Mouse (Mus musculus) neural tube, embryonic 12.5 days (tissue): Measurements from ENCODE around the gene Ifrd1. TPM values are rescaled to one million over a fixed set of nuclear protein-coding genes. Genes with fewer than 3 reads are reported as not detected.
"Not testable (repeated sequence)": the region's sequence is repeated elsewhere in the genome, so short reads cannot be mapped to it uniquely, and the experiment has no call there.

Source experiments
- ATAC-seq: fragments of 200-750 bp; cut with Nextera tagmentation; 2 replicates; pipeline ENCODE4 v1.8.0; 2017; ENCODE audit warnings: low read depth, mild to moderate bottlenecking, moderate TSS enrichment, moderate library complexity; ENCODE audit not compliant: low FRiP score
- H3K27ac ChIP-seq: fragments of 300-500 bp; sonication (generic); 2 replicates; pipeline ENCODE4 v1.5.1; 2016
- H3K27me3 ChIP-seq: fragments of 300-500 bp; sonication (generic); replicated peaks from 2 replicates; pipeline ENCODE4 v1.6.1; 2016; ENCODE audit warnings: mild to moderate bottlenecking
- H3K36me3 ChIP-seq: fragments of 300-500 bp; sonication (generic); 2 replicates; pipeline ENCODE4 v1.6.1; 2016; ENCODE audit warnings: mild to moderate bottlenecking
- H3K4me1 ChIP-seq: fragments of 300-500 bp; sonication (generic); 2 replicates; pipeline ENCODE4 v1.6.1; 2016
- H3K4me2 ChIP-seq: fragments of 300-500 bp; sonication (generic); replicated peaks from 2 replicates; pipeline ENCODE4 v1.6.1; 2016; ENCODE audit warnings: mild to moderate bottlenecking
- H3K4me3 ChIP-seq: fragments of 300-500 bp; sonication (generic); 2 replicates; pipeline ENCODE4 v1.5.1; 2016
- H3K9ac ChIP-seq: fragments of 300-500 bp; sonication (generic); 2 replicates; pipeline ENCODE4 v1.6.1; 2016; ENCODE audit warnings: mild to moderate bottlenecking
- H3K9me3 ChIP-seq: fragments of 300-500 bp; sonication (generic); 2 replicates; pipeline ENCODE4 v1.6.1; 2016; ENCODE audit warnings: mild to moderate bottlenecking
- WGBS: fragments of 180-500 bp; shearing (Covaris S2); methylation state at CpG from one replicate; pipeline ENCODE4 v1.1.7; 2016; 5-methylcytosine and 5-hydroxymethylcytosine counted together
- microRNA counts: library from miRNA; unstranded; fragments of <30 nt; microRNA quantifications from one replicate; lab custom pipeline; 2017
- microRNA-seq: library from miRNA; unstranded; fragments of <30 nt; microRNA quantifications from one replicate; pipeline ENCODE4, GENCODE M21; 2017
- polyA plus RNA-seq: library from polyadenylated mRNA; unstranded; fragments of >200 nt; fragmentation: Nextera tagmentation; extraction: Ambion mirVana; gene quantifications from 2 replicates; pipeline ENCODE4 v1.2.1, GENCODE M21; 2016

Ifrd1 gene
- polyA plus RNA-seq, 1 experiment from 2014 or later, result 186 TPM

GRCm38 (mm10) chr12:40177089-40177488 lies 71.2 kb downstream of the Ifrd1 start:
- no peaks in the 10 kb centered on the region for H3K27me3 ChIP-seq
- no peak overlapping the region for H3K9ac ChIP-seq
- no peaks in the 10 kb centered on the region for H3K36me3 ChIP-seq
- no peaks in the 10 kb centered on the region for H3K4me1 ChIP-seq
- no peak for ATAC-seq
- no peak overlapping the region for H3K27ac ChIP-seq
- H3K9me3 ChIP-seq, result no peaks in the 10 kb centered on the region
- H3K4me3 ChIP-seq, result no peak overlapping the region
- WGBS, result 64% methylated on average over 6 of the region's 6 CpGs
- no peak overlapping the region for H3K4me2 ChIP-seq

DNA sequence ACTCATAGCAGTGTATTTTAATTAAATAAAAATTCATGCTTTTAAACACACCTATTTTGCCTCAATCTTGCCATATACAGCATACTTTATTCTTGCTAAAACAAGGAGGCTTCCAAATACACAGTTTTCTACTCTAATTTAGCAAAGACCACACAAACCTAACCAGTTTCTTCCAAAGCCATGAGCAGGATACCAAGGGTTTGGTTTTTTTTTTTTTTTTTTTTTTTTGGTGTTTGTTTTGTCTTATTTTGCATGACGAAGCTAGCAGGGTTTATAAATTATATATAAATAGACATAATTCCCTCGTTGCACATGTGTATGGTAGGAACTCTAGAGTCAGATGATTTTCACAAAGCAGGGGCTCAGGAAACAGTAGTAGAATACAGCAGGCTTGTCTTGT lies 72.1 kb downstream of the Ifrd1 start:
- Histone ChIP-seq H3K9me3 (no peaks in the 10 kb centered on the region), H3K4me3 (no peak overlapping the region), H3K4me2 (no peak overlapping the region), H3K27ac (no peak overlapping the region), H3K36me3 (no peaks in the 10 kb centered on the region), H3K27me3 (no peaks in the 10 kb centered on the region), H3K4me1 (no peaks in the 10 kb centered on the region), H3K9ac (no peak overlapping the region)
- no peak for ATAC-seq
- WGBS, result 88% methylated on average over 2 of the region's 2 CpGs

GRCm38 (mm10) chr12:40175171-40175570 lies 73.1 kb downstream of the Ifrd1 start:
- not testable (repeated sequence) for H3K9me3 ChIP-seq, H3K36me3 ChIP-seq, H3K4me1 ChIP-seq, H3K4me2 ChIP-seq, H3K4me3 ChIP-seq, H3K27me3 ChIP-seq, ATAC-seq, H3K9ac ChIP-seq, H3K27ac ChIP-seq
- WGBS, result 73% methylated on average over 1 of the region's 1 CpGs

- no peaks in the 10 kb centered on the region for H3K27me3 ChIP-seq
- no peak for ATAC-seq
- no peaks in the 10 kb centered on the region for H3K4me1 ChIP-seq
- no peak overlapping the region for H3K27ac ChIP-seq
- 81% methylated on average over 2 of the region's 2 CpGs for WGBS
- no peak overlapping the region for H3K4me3 ChIP-seq
- H3K36me3 ChIP-seq, result no peaks in the 10 kb centered on the region
- no peaks in the 10 kb centered on the region for H3K9me3 ChIP-seq
- no peak overlapping the region for H3K4me2 ChIP-seq
- H3K9ac ChIP-seq, result no peak overlapping the region
Measured at GRCm38 (mm10) chr12:40171637-40172036, 76.7 kb downstream of the Ifrd1 start.

- H3K4me2 ChIP-seq, result no peak overlapping the region
- WGBS, result 91% methylated on average over 1 of the region's 1 CpGs
Measured at GRCm38 (mm10) chr12:40169675-40170074, 78.6 kb downstream of the Ifrd1 start.

DNA sequence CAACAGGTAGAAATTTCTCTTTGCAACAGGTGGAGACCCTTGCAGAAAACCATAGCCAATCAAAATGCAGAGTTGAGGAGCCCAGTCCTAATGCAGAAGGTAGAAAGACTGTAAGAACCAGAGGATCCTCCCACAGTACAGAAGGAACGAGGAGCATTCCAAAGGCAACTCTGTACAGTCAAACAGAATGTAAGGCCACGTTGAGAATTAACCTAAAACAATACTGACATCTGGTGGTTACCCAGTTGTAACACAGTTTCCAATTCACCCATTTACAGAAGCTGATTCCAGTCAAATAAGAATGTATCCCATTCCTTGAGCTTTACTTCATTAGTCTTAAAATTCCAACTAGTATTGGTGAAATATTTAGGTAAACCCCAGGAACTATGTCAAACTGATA lies 83.7 kb downstream of the Ifrd1 start:
- Histone ChIP-seq H3K4me1 (no peaks in the 10 kb centered on the region), H3K36me3 (no peaks in the 10 kb centered on the region), H3K27ac (no peak overlapping the region), H3K9ac (no peak overlapping the region), H3K4me3 (no peak overlapping the region), H3K9me3 (no peaks in the 10 kb centered on the region), H3K27me3 (no peaks in the 10 kb centered on the region), H3K4me2 (no peak overlapping the region)
- 18% methylated on average over 2 of the region's 2 CpGs for WGBS
- peak; percentile 77 for ATAC-seq

More at GRCm38 (mm10) chr12:40169675-40170074, 78.6 kb downstream of the Ifrd1 start:
- ATAC-seq, result no peak
- Histone ChIP-seq H3K4me1 (no peaks in the 10 kb centered on the region), H3K4me3 (no peak overlapping the region), H3K36me3 (no peaks in the 10 kb centered on the region), H3K27ac (no peak overlapping the region), H3K9ac (no peak overlapping the region), H3K27me3 (no peaks in the 10 kb centered on the region), H3K9me3 (no peaks in the 10 kb centered on the region)

- 82% methylated on average over 2 of the region's 2 CpGs for WGBS
- no peak overlapping the region for H3K4me2 ChIP-seq
- no peaks in the 10 kb centered on the region for H3K4me1 ChIP-seq
- no peak for ATAC-seq
- no peak overlapping the region for H3K9ac ChIP-seq
- H3K36me3 ChIP-seq, result no peaks in the 10 kb centered on the region
- no peaks in the 10 kb centered on the region for H3K27me3 ChIP-seq
- H3K27ac ChIP-seq, result no peak overlapping the region
- no peaks in the 10 kb centered on the region for H3K9me3 ChIP-seq
- H3K4me3 ChIP-seq, result no peak overlapping the region
Measured at GRCm38 (mm10) chr12:40160777-40161176, 87.5 kb downstream of the Ifrd1 start.

GRCm38 (mm10) chr12:40154188-40154587 lies 94.1 kb downstream of the Ifrd1 start:
- H3K27ac ChIP-seq, result no peak overlapping the region
- no peaks in the 10 kb centered on the region for H3K27me3 ChIP-seq
- H3K4me1 ChIP-seq, result no peaks in the 10 kb centered on the region
- H3K9ac ChIP-seq, result no peak overlapping the region
- H3K9me3 ChIP-seq, result no peaks in the 10 kb centered on the region
- no peak for ATAC-seq
- H3K36me3 ChIP-seq, result no peaks in the 10 kb centered on the region
- H3K4me2 ChIP-seq, result no peak overlapping the region
- no peak overlapping the region for H3K4me3 ChIP-seq
- WGBS, result 91% methylated on average over 6 of the region's 6 CpGs

GRCm38 (mm10) chr12:40152353-40153069 lies 95.8 kb downstream of the Ifrd1 start:
- Histone ChIP-seq H3K4me1 (no peaks in the 10 kb centered on the region), H3K4me2 (no peak overlapping the region), H3K4me3 (no peak overlapping the region), H3K9ac (no peak overlapping the region), H3K36me3 (no peaks in the 10 kb centered on the region), H3K27ac (no peak overlapping the region), H3K9me3 (no peaks in the 10 kb centered on the region), H3K27me3 (no peaks in the 10 kb centered on the region)
- no peak for ATAC-seq
- 83% methylated on average over 8 of the region's 8 CpGs for WGBS

MicroRNA genes within 50 kb of the gene (microRNA counts, 519-probe panel; counts per million panel counts)
- 342 counts per million, percentile 67 among the panel's probes with 10 or more counts for microRNA mmu-miR-1938 (lab: Ali Mortazavi, UCI)

Small RNAs within 50 kb of the gene (microRNA-seq; reads per million reads assigned to microRNA genes)
- gene Mir1938, result 0.87 reads per million

Other genes with a start within 250 kb of the Ifrd1 start
- gene Arl4a, start 210.5 kb downstream of the Ifrd1 start, polyA plus RNA-seq, result 113 and 126 TPM in 2 replicates
- gene Scin, start 114.3 kb downstream of the Ifrd1 start, polyA plus RNA-seq, result 0.29 and 0.82 TPM in 2 replicates
- gene Lsmem1, start 49.0 kb downstream of the Ifrd1 start, polyA plus RNA-seq, result 0.09 and 0.15 TPM in 2 replicates
- 30.7 and 31.2 TPM in 2 replicates for gene Zfp277, start 197.4 kb upstream of the Ifrd1 start, polyA plus RNA-seq
- 40.2 and 42.7 TPM in 2 replicates for gene Dock4, start 197.4 kb upstream of the Ifrd1 start, polyA plus RNA-seq